Mouse (Mus musculus): Measurements from ENCODE around the gene Csnk2a2. TPM values are rescaled to one million over a fixed set of nuclear protein-coding genes. Genes with fewer than 3 reads are reported as not detected.

The Csnk2a2 gene
- polyA plus RNA-seq, 1 experiment from 2014 or later: 10.6 TPM

DNA sequence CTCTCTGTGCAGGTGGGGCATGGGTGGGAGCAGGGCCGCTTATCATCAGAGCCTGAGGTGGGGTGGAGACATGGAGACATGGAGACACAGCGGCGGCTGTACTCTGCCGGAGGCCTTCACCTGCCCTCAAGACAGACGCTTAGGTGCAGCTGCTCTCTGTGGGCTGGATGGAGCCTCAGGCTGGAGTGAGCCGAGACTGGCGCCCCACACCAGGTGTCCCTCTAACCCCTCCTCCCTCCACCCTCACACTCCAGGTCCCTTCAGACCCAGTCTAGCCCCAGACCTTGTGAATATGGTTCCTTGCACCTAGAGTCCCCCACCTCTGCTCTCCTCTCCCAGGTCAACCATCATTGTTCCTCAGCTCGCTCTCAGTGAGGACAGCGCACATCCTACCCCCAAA lies 90.7 kb downstream of the Csnk2a2 start:
- Histone ChIP-seq H3K27me3 (no peaks in the 10 kb centered on the region), H3K9me3 (no peaks in the 10 kb centered on the region), H3K9ac (replicated peaks) (no peak overlapping the region), H3K4me2 (replicated peaks) (no peak overlapping the region), H3K27ac (replicated peaks) (no peak overlapping the region), H3K4me3 (no peak overlapping the region), H3K4me1 (no peaks in the 10 kb centered on the region), H3K36me3 (no peaks in the 10 kb centered on the region)
- WGBS: 86% methylated on average over 9 of the region's 9 CpGs
- no peak for ATAC-seq (replicated peaks)

- 36% methylated on average over 5 of the region's 5 CpGs for WGBS
- Histone ChIP-seq H3K4me2 (replicated peaks) (no peak overlapping the region), H3K4me3 (no peak overlapping the region), H3K36me3 (no peaks in the 10 kb centered on the region), H3K9ac (replicated peaks) (no peak overlapping the region), H3K27me3 (no peaks in the 10 kb centered on the region), H3K9me3 (no peaks in the 10 kb centered on the region), H3K4me1 (no peaks in the 10 kb centered on the region), H3K27ac (replicated peaks) (no peak overlapping the region)
- no peak for ATAC-seq (replicated peaks)
Observed at GRCm38 (mm10) chr8:95397201-95397600, 92.6 kb downstream of the Csnk2a2 start.

DNA sequence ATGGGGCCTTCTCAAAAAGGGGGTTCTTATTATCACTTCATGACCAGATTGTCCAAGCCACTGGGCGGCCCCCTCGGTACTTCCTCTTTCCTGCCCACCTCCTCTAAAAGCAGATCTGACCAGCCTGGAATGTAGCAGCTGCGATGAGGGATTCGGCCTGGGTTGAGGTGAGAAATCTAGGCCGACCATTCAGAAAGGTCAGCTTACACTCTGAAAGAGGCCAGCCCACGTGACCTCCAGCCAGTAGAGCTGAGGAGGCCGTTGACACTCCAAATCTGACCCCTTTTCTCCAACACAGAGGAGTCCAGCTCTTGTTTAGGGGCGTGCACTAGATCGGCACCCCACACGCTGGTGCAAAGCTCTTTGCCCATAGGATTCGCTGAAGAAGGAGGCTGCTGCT lies 93.1 kb downstream of the Csnk2a2 start:
- Histone ChIP-seq H3K4me1 (no peaks in the 10 kb centered on the region), H3K36me3 (no peaks in the 10 kb centered on the region), H3K4me3 (no peak overlapping the region), H3K9me3 (no peaks in the 10 kb centered on the region), H3K27ac (replicated peaks) (no peak overlapping the region), H3K9ac (replicated peaks) (no peak overlapping the region), H3K27me3 (no peaks in the 10 kb centered on the region), H3K4me2 (replicated peaks) (no peak overlapping the region)
- 71% methylated on average over 11 of the region's 11 CpGs for WGBS
- ATAC-seq (replicated peaks): no peak

Other genes starting within 250 kb of the Csnk2a2 start
- gene Cngb1, start 183.5 kb downstream of the Csnk2a2 start, polyA plus RNA-seq (2015; fragmentation: Nextera tagmentation; extraction: Ambion mirVana): 0.18 and 0.31 TPM in 2 replicates
- 1.3 and 1.4 TPM in 2 replicates for gene Tepp, start 179.5 kb downstream of the Csnk2a2 start, polyA plus RNA-seq (2015; fragmentation: Nextera tagmentation; extraction: Ambion mirVana)
- 18.6 and 19.8 TPM in 2 replicates for gene Zfp319, start 158.1 kb downstream of the Csnk2a2 start, polyA plus RNA-seq (2015; fragmentation: Nextera tagmentation; extraction: Ambion mirVana)
- gene Usb1, start 157.8 kb downstream of the Csnk2a2 start, polyA plus RNA-seq (2015; fragmentation: Nextera tagmentation; extraction: Ambion mirVana): 44.4 and 45.9 TPM in 2 replicates
- gene Mmp15, start 137.8 kb downstream of the Csnk2a2 start, polyA plus RNA-seq (2015; fragmentation: Nextera tagmentation; extraction: Ambion mirVana): 13.8 and 15.0 TPM in 2 replicates
- gene Cfap20, start 55.2 kb downstream of the Csnk2a2 start, polyA plus RNA-seq (2015; fragmentation: Nextera tagmentation; extraction: Ambion mirVana): 131 and 141 TPM in 2 replicates
- gene Ccdc113, start 44.0 kb upstream of the Csnk2a2 start, polyA plus RNA-seq (2015; fragmentation: Nextera tagmentation; extraction: Ambion mirVana): 0.95 and 2.0 TPM in 2 replicates
- not detected in 2 replicates for gene Prss54, start 86.3 kb upstream of the Csnk2a2 start, polyA plus RNA-seq (2015; fragmentation: Nextera tagmentation; extraction: Ambion mirVana)
- 10.6 and 14.0 TPM in 2 replicates for gene Gins3, start 143.4 kb upstream of the Csnk2a2 start, polyA plus RNA-seq (2015; fragmentation: Nextera tagmentation; extraction: Ambion mirVana)
- 200 and 204 TPM in 2 replicates for gene Ndrg4, start 186.9 kb upstream of the Csnk2a2 start, polyA plus RNA-seq (2015; fragmentation: Nextera tagmentation; extraction: Ambion mirVana)
- 26.1 and 28.8 TPM in 2 replicates for gene Setd6, start 225.8 kb upstream of the Csnk2a2 start, polyA plus RNA-seq (2015; fragmentation: Nextera tagmentation; extraction: Ambion mirVana)